Mouse (Mus musculus) cerebellum, adult 11 months (tissue): Measurements from ENCODE around the gene Wdtc1.

ENCODE experiments used
- DNase-seq: peaks from one replicate; pipeline ENCODE4 v3.0.0; 2022

Gene Wdtc1

GRCm38 (mm10) chr4:133281513-133281912 is 71.8 kb downstream of the Wdtc1 start:
- no peak for DNase-seq

- DNase-seq, result no peak
Measured at GRCm38 (mm10) chr4:133278482-133278881, 74.8 kb downstream of the Wdtc1 start.

DNA sequence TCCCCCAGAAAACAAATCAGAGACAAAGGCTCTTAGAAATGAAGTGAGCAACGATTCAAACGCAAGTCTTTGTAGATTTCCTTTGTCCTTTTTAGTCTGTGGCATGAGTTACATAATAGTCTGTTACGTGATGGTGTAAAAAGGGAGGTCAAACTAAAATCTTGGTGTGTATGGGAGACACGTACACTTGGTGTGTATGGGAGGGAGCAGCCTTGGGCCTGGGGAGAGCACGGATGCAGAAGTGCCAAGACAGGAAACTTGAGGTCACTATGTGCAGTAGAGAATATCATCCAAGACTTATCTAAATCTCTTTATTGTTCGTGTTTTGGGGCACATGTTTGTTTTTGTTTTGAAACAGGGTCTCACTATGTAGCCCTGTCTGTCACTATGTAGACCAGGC is 75.2 kb downstream of the Wdtc1 start:
- peak; percentile 25 for DNase-seq

- DNase-seq, result peak; percentile 94
Measured at GRCm38 (mm10) chr4:133277104-133278026, 75.9 kb downstream of the Wdtc1 start, which contains the start of gene Tmem222. TSS of gene Tmem222 (minus strand) at chr4:133277792.

- DNase-seq, result no peak
Measured at GRCm38 (mm10) chr4:133270929-133271328, 82.4 kb downstream of the Wdtc1 start.

DNA sequence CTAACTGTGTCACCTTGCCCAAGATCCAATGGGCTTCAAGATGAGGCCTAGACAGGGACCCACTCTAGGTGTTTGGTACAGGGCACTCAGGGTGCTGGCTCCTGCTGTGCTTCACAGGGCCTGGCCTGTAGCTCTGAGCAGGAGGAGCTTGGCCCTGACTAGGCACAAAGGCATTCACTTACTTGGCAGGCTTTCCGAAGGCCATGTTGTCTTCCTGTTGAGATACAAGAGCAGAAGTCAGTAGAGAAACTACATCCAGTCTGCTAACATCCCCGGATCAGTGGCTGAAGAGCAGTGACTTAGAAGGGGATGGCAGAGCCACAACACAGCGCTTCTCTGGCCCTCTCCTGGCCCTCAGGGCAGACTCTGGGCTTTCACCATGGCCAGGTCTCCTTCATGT is 83.7 kb downstream of the Wdtc1 start:
- DNase-seq, result no peak

- no peak for DNase-seq
Measured at GRCm38 (mm10) chr4:133268931-133269330, 84.3 kb downstream of the Wdtc1 start.

GRCm38 (mm10) chr4:133266248-133266880 is 86.9 kb downstream of the Wdtc1 start:
- no peak for DNase-seq

GRCm38 (mm10) chr4:133265759-133266158 is 87.5 kb downstream of the Wdtc1 start:
- no peak for DNase-seq

DNA sequence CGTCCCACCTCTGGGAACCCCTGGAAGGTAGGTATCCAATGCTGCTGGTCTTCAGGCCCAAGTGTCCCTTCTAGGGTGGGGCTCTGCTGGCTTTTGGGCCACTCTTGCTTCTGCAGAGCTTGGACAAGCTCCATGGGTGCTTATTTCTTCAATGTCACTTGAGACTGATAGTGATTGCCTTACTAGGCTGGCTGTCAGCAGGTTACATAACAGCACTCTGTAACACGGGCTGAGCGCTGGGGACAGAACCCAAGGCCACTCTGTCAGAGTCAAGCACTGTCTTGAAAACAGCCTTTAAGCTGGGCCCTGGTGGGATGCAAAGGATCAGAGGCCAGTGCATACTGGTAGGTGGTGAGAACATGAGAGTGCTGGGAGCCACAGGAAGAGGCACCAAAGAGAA is 88.0 kb downstream of the Wdtc1 start:
- no peak for DNase-seq

DNA sequence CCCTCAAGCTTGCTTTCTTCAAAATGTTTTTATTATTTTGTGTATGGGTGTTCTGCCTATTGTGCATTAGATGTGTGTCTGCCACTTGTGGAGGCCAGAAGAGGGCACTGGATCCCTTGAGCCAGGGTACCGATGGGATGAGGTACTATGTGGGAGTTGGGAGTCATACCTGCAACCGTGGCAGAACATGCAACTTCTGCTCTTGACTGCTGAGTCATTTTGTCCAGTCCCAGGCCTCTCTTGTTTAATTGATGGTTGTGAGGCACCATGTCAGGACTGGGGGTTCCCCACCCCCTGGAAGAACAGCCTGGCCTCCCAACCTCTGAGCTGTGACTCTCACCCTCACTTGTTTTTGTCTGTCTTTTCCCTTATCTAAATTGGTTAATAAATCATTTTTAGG is 88.7 kb downstream of the Wdtc1 start:
- DNase-seq, result no peak

DNA sequence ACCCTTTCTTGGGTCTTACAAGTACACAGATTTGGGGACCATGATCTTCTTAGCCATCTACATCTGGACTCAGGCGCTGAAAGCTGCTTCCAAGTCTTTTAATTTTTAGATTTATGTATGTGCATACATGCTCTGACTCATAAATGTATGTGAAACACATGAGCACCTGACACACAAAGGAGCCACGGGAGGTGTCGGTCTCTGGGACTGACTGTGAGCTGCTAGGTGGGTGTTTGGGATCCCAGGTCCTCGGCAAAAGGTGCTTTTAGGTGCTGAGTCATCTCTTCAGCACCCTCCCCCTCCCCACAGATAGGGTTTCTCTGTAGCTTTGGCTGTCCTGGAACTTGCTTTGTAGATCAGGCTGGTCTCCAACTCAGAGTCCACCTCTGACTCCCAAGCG is 89.5 kb downstream of the Wdtc1 start:
- no peak for DNase-seq

- DNase-seq, result no peak
Measured at GRCm38 (mm10) chr4:133262882-133263281, 90.4 kb downstream of the Wdtc1 start, which contains the start of gene Sytl1. TSS of gene Sytl1 (minus strand) at chr4:133263113.

DNA sequence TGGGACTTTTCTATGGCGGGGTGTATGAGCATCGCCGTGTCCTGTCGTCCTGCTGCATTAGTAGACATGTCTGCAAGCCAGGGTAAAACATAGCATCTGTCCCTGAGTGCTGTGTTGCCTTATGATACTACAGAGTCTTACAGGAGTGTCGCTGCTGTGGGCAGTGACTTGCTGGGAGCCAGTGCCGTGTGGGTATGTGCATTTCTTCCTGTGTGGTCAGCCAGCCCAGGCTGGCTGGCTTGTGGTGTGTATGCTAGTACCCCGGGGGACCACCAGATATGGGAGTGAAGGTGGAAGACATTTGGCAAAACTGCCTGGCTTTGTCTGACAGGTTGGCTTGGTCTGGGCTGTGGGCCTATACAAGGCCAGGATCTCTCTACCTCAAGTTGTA is 90.9 kb downstream of the Wdtc1 start:
- no peak for DNase-seq

DNA sequence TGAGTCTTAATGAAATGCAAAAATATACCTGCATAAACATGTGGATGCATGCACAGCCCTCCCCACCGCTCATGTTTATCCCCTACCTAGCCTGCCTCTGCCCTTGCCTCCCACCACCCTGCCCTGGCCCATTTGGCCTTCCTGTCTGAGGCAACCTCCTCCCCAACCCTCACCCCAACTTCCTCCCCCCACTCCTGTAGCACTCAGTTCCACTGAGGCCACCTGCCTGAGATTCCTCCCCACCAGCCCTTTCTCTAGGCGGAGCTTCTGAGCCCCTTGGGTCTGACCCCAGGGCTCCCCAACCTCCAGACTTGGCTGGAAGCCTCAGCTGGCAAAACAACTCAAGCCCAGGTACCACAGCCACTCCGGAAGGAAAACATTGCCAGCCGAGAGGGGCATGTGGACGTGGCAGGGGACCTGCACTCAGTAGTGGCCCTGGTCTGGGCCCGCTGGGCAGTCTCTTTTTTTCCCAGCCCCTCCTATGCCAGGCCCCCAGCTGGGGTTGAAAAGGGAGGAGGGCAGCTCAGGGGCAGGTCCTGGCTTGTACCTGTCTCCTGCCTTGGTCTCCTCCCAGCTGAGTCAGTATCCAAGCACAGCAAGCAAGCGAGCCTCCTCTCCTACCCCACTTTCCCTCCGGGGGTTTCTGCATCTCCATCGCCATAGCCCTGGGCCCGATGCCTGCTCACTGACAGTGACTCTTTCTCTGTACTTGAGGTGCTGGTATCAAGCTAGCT is 91.5 kb downstream of the Wdtc1 start:
- DNase-seq, result no peak

GRCm38 (mm10) chr4:133257798-133258408 is 95.4 kb downstream of the Wdtc1 start:
- DNase-seq, result no peak

GRCm38 (mm10) chr4:133257230-133257629 is 96.1 kb downstream of the Wdtc1 start:
- DNase-seq, result no peak

- no peak for DNase-seq
Measured at GRCm38 (mm10) chr4:133256820-133257219, 96.5 kb downstream of the Wdtc1 start.

DNA sequence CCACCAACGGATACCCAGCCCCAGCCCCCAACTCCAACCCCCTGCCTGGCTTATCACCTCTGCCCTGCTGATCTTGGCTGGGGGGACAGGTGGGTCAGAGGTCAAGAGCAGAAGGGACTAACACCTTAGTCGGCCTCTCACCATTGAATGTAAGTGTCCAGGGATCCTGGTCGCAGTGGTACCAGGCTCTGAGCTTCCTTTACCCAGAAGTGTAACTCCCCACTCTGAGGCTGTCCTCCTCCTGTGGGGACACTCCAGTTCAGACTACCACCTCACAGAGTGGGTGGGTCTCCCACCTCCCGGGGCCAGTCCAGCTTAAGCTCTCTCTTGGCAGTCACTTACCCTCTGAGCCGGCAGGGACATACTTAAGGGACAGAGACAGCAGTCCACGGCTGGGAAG is 97.9 kb downstream of the Wdtc1 start:
- no peak for DNase-seq

- DNase-seq, result no peak
Measured at GRCm38 (mm10) chr4:133253412-133253811, 99.9 kb downstream of the Wdtc1 start.

DNA sequence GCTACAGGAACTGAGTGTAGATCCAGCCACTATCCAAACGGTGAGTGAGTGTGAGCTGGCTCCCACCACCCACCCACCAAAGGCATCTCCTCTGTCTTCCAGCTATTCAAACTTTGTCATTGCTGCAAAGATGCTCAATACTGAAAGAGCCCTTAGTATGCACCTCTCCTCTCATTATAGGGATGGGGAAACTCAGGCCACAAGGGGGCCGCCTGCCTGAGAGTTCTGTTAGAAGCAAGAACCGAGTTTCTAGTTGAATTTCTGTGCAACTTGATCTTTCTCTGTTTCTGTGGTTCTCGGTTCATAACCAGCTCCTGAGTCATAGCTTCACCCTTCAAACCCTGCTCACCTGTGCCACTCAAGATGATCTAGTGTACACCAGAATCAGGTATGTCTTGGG is 101.2 kb downstream of the Wdtc1 start:
- no peak for DNase-seq

DNA sequence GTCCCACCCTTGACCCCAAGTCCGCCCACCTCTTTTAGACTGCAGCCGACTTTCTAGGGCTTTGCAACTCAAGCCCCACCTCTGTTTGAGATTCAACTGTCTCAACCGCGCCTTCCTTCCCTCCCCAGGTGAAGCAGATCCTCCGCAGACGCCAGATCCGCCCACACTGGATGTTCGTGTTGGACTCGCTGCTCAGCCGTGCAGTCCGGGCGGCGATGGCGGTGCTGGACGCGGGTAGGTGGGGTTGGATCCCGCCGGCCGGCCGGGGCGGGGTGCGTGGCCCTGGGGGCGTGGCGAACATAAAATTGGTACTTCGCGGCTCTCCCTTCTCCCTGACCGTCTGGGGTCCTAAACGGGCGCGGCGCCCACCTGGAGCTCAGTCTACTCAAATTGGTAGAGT is 102.1 kb downstream of the Wdtc1 start:
- peak; percentile 27 for DNase-seq

DNA sequence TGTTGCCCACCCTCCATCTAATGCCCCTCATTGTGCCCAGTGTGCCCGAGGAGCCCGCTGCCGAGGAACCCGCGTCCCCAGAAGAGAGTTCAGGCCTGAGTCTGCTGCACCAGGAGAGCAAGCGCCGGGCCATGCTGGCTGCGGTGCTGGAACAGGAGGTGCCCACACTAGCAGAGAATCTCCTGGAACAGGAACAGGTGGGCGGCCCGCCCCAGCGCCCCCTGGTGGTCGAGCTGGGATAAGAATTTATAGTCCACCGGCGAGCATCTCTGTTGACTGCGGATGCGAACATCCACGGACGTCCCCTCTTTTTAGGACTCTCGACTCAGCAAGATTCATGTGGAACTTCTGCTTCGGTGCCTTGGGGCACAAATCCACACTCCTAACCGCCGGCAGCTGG is 102.7 kb downstream of the Wdtc1 start:
- peak; percentile 87 for DNase-seq
